Mouse (Mus musculus): ENCODE results near the gene Ankrd11.
"Not testable (repeated sequence)": the region's sequence is repeated elsewhere in the genome, so short reads cannot be mapped to it uniquely, and the experiment has no call there.

Ankrd11 gene

DNA sequence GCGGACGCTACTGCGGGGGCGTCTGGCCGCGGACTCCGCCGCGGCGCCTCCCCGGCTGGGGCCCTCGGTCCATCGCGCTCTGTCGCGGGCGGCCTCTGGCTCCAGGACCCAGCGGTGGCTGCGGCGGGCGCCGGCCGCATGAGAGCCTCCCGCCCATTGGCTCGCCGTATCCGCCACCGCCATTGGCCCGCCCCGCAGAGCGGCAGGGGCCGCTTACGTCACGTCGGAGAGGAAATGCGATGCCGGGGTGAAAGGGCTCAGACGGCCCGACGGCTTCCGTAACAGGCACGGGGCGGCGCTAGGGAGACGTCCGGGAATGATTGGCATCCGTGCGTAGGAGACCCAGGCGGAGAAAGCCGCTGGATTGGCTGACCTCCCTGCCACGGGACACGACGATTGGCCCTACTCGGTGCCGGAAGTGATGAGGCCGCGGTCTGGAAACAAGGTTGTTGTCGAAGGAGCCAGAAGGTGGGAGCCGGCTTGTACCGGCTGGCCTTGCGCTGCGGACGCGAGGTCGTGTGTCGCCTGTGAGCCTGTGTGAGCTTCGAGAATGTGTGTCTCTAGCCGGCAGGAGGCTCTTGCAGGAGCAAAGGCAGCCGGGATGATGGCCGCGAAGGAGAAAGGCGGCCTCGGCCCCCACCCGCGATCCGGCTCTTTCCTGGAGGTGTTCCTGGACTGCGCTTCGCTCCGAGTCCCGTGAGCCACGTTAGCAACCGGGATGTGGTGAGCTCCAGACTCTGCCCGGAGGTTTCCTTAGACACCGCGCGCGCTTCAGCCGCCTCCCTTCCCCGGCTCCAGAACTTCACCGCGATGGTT, at the start of gene Ankrd11:
Gene Ankrd11, minus strand, starts transcription at position 120 of the 816 bp plus-strand sequence.
- peak; percentile 99 for DNase-seq (ENCODE audit: low spot score)

DNA sequence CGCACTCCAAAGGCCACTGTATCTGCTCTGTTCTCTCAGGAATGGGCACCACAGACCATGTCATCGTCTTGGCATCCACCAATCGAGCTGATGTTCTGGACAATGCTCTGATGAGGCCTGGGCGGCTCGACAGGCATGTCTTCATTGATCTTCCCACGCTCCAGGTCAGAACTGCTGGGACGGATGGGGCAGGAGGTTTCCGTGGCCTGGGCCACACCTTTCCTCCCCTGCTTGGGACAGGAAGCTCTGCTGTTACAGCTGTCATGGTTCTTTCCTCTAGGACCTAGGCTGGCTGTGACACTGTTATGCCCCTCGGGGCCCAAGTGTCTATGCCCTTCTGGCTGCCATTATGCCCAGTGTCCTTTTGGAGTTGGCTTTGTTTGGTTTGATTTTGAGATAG, 45.2 kb upstream of the Ankrd11 start:
- no peak for DNase-seq (ENCODE audit: low spot score)

DNA sequence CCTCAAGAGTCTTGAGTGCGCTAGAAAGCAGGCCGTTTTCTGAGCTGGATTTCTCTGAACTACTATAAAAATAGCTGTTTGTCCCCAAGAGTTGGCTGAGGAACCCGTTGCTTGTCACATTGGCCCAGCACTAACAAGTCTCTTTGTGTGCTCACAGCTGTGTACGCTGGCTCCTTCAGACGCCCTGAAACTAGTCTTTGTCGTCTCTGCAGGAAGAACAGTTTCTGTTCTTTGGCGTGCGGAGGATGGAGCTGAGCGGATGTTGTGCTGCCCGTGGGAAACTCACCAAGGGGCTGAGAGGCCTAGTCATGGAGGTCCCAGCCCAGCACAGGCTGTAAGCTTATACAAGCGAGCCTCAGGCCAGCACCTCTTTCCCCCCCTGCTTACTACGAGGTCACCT, 41.5 kb upstream of the Ankrd11 start:
- no peak for DNase-seq (ENCODE audit: low spot score)

- no peak for DNase-seq (ENCODE audit: low spot score)
Observed at GRCm38 (mm10) chr8:123082993-123083392, 40.9 kb upstream of the Ankrd11 start.

- no peak for DNase-seq (ENCODE audit: low spot score)
Observed at GRCm38 (mm10) chr8:123077213-123077612, 35.1 kb upstream of the Ankrd11 start.

GRCm38 (mm10) chr8:123071176-123071575, 29.1 kb upstream of the Ankrd11 start:
- DNase-seq (ENCODE audit: low spot score), result peak; percentile 84

DNA sequence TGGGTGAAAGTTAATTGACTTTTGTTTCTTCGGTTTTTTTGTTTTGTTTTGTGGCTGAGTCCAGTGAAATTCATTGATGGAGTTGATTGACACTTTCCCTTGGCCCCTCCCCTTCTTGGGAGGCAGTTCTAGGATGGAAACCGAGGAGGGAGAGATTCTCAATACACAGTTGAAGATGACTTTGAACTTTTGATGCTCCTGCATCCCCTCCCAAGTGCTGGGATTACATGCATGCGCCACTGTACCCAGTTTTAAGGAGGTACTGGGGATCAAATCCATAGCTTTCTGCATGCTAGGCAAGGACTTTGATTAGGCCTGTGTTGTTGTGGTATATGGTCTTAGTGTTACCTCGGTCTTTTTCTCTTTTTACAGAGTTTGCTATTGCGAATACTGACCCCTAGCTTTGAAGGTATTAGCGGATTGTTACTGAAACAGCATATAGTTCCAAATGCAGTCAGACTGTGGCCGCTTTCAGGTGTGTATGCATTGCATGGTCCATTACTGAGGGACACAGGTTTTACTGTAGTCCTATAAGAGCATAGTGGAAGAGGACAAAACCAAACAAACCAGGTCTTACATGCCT, 24.1 kb upstream of the Ankrd11 start:
- DNase-seq (ENCODE audit: low spot score), result no peak

DNA sequence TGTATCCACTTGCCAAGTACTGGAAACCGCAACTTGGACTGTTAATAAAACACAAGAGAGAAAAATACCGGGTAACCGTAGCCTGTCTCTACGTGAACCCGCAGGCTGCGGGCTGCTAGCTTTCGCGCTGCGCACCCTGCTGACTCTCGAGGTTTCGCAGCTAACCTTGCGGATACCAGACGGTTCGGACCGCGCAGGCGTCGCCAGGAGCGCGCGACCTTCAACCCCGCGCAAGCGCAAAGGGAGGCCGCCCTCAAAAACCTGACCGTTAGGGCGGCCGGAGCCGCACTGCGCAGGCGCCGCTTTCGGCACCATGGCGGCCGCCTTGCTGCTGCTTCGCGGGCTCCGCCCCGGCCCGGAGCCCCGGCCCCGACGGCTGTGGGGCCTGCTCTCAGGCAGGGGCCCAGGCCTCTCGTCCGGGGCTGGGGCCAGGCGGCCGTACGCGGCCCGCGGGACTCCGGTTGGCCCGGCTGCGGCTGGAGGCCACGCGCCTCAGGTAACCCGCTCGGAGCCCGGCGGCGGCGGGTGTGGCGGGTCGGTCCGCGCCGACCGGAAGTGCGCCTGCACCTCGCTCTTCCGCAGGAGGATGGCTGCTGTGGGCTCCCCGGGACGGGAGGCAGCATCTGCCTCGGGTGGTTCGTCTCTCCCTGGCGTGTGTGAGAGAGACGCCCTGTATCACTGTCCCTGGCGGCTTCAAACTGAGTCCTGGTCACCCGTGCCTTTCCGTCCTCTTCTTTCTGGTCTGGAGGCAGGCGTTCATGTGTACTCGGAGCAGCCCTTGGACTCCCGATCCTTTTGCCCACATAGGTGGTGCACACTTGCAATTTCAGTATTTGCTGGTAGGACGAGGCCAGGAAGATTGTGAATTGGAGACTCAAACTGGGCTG, 23.4 kb upstream of the Ankrd11 start:
- DNase-seq (ENCODE audit: low spot score), result peak; percentile 98

DNA sequence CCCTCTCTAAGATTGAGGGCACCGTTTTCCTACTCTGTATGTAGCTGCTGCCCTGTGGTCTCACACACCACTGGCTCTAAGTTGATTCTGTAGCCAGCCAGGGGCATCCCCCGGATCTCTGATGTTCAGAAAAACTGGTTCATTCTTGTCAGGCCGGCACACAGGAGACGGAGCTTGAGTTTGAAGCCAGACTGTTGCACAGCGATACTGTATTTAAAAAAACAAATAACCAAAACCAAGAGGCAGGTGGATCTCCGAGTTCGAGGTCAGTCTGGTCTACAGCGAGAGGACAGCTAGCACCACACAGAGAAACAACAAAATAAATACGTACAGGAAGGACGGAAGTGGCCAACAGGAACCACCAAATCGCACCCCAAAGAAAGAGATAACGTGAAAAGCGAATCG, 22.7 kb upstream of the Ankrd11 start:
- DNase-seq (ENCODE audit: low spot score), result no peak

DNA sequence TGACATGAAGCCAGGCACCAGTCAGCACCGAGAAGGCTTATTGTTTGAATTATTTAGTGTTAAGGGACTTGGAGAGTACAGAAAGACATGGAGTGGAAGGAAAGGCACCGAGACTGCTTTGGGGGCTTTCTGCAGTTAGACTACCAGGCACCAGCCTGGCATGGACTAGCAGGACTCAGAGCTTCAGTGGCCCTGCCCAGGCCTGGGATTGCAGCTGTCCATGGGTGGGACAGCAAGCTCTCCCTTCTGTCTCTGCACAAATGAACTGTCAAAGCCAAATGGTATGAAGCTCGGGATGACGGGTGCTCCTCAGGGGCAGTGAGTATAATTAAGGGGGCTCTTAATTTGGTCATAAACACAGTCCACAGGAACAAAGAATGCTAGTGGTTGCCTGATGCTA, 22.0 kb upstream of the Ankrd11 start:
- no peak for DNase-seq (ENCODE audit: low spot score)

GRCm38 (mm10) chr8:123062721-123063120, 20.6 kb upstream of the Ankrd11 start, which contains the start of gene Spg7:
Gene Spg7 (plus strand): TSS chr8:123062942.
- DNase-seq (ENCODE audit: low spot score), result no peak

- no peak for DNase-seq (ENCODE audit: low spot score)
Observed at GRCm38 (mm10) chr8:123051458-123051857, 9.4 kb upstream of the Ankrd11 start.

GRCm38 (mm10) chr8:123048402-123048801, 6.3 kb upstream of the Ankrd11 start:
- peak; percentile 77 for DNase-seq (ENCODE audit: low spot score)

DNA sequence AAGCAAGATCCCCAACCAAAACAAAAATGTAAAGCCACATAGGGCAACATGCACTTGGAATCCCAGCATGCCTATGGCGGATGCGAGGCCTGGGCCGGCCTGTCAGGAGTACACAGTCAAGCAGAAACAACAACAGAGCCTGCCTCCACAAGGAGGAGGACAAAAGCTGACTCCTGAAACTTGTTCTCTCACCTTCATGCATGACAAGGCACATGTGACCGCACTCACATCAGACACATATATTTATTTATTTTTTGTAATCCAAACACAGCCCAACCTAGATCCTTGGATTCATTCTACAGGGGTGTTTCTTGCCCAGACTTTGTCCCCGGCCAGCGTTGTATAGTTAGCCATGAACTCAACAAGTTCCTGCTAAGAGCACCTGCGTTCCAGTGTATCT, 5.8 kb upstream of the Ankrd11 start:
- DNase-seq (ENCODE audit: low spot score), result no peak

GRCm38 (mm10) chr8:123046706-123047105, 4.6 kb upstream of the Ankrd11 start:
- no peak for DNase-seq (ENCODE audit: low spot score)

- not testable (repeated sequence) for DNase-seq (ENCODE audit: low spot score)
Observed at GRCm38 (mm10) chr8:123044743-123045425, 2.8 kb upstream of the Ankrd11 start.

DNA sequence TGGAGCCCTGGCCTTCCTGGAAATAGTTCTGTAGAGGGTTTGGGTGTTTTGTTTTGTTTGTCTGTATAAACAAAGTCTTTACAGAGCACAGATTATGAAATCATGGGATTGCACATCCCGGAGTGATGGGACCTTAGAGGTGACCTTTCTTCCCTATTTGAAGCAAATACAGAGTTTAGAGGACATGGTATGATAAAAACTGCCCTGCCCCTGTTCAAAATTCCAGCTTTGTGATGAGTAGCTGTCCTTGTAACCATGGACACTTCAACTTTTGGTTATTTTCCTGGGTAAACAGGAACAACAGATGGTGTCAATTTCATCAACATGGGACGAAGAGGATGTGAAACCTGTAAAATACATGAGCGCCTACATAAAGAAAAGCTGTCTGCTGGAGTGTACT, 1.9 kb upstream of the Ankrd11 start:
- DNase-seq (ENCODE audit: low spot score), result peak; percentile 79

- peak; percentile 56 for DNase-seq (ENCODE audit: low spot score)
Observed at GRCm38 (mm10) chr8:123042974-123043625, 1.0 kb upstream of the Ankrd11 start.

GRCm38 (mm10) chr8:123041774-123042105, 337 bp downstream of the Ankrd11 start:
- DNase-seq (ENCODE audit: low spot score), result no peak

DNA sequence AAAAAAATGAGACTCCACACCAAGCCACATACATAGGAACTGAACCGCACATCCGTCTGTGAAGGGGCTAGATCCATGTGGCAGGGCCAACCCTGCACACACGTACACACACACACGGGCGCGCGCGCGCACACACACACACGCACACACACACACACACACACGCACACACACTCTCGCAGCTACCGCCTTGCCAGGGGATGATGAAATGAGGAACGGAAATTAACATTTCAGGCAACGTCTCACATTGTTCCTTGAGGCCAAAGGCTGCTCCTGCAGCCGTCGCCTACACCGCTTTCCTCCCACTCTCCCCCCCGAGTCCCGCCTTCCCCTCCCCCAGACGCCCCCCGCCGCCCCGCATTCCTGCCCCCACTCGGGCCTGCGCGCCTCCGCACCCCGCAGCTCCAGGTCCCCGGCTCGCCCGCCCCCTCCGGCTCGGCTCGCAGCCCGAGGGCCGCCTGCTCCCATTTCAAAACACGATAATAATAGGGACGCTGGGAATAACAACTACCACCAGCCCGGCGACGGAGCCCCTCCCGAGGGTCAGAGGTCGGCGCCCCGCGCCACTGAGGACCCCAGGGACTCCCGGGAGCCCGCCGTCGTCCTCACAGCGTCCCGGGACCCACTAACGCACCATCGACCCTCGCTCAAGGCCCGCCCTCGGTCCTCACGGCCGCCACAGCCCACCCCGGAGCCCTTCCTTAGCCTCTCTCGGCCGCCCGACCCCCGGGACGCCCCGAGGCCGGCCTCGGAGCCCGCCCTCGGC, 886 bp downstream of the Ankrd11 start:
- DNase-seq (ENCODE audit: low spot score), result peak; percentile 83
